Mouse (Mus musculus) neural tube, embryonic 12.5 days (tissue): Measurements from ENCODE around the gene Rfx5. TPM values are rescaled to one million over a fixed set of nuclear protein-coding genes. Genes with fewer than 3 reads are reported as not detected.

Experiments
- microRNA-seq: library from miRNA; unstranded; fragments of <30 nt; microRNA quantifications from one replicate; pipeline ENCODE4, GENCODE M21; 2017
- polyA plus RNA-seq: library from polyadenylated mRNA; unstranded; fragments of >200 nt; fragmentation: Nextera tagmentation; extraction: Ambion mirVana; gene quantifications from 2 replicates; pipeline ENCODE4 v1.2.1, GENCODE M21; 2016

The Rfx5 gene
- polyA plus RNA-seq, 1 experiment from 2014 or later, result 9.8 TPM

Small RNA genes lying within 50 kb of the gene (microRNA-seq; reads per million reads assigned to microRNA genes)
- gene Mir7013, result not detected

Other genes starting within 250 kb of the Rfx5 start
- 4.1 and 4.3 TPM in 2 replicates for gene Cgn, start 167.6 kb upstream of the Rfx5 start, polyA plus RNA-seq
- gene Pogz, start 116.5 kb upstream of the Rfx5 start, polyA plus RNA-seq, result 20.9 and 21.0 TPM in 2 replicates
- gene Psmb4, start 67.1 kb upstream of the Rfx5 start, polyA plus RNA-seq, result 331 and 332 TPM in 2 replicates
- 9.6 and 9.7 TPM in 2 replicates for gene Selenbp1, start 21.0 kb upstream of the Rfx5 start, polyA plus RNA-seq
- 20.1 and 23.0 TPM in 2 replicates for gene Pi4kb, start 20.7 kb downstream of the Rfx5 start, polyA plus RNA-seq
- 33.2 and 34.9 TPM in 2 replicates for gene Zfp687, start 61.4 kb downstream of the Rfx5 start, polyA plus RNA-seq
- 286 and 291 TPM in 2 replicates for gene Psmd4, start 88.5 kb downstream of the Rfx5 start, polyA plus RNA-seq
- 20.4 and 22.8 TPM in 2 replicates for gene Pip5k1a, start 152.9 kb downstream of the Rfx5 start, polyA plus RNA-seq
- 227 and 232 TPM in 2 replicates for gene Vps72, start 156.9 kb downstream of the Rfx5 start, polyA plus RNA-seq
- 1.3 and 1.6 TPM in 2 replicates for gene Tmod4, start 170.4 kb downstream of the Rfx5 start, polyA plus RNA-seq
- 86.5 and 91.3 TPM in 2 replicates for gene Scnm1, start 179.9 kb downstream of the Rfx5 start, polyA plus RNA-seq
- 24.5 and 24.8 TPM in 2 replicates for gene Lysmd1, start 180.0 kb downstream of the Rfx5 start, polyA plus RNA-seq
- gene Tnfaip8l2, start 188.3 kb downstream of the Rfx5 start, polyA plus RNA-seq, result 2.7 and 3.3 TPM in 2 replicates
- gene Sema6c, start 206.4 kb downstream of the Rfx5 start, polyA plus RNA-seq, result 58.3 and 65.2 TPM in 2 replicates